Mouse (Mus musculus) hindbrain, postnatal 0 days (tissue): ENCODE measurements around the gene Ano9. TPM values are rescaled to one million over a fixed set of nuclear protein-coding genes. Genes with fewer than 3 reads are reported as not detected.

Source experiments
- ATAC-seq: fragments of 200-750 bp; cut with Nextera tagmentation; 2 replicates; pipeline ENCODE4 v1.8.0; 2017; ENCODE audit warnings: mild to moderate bottlenecking, moderate TSS enrichment, moderate library complexity
- DNase-seq: peaks from one replicate; pipeline ENCODE4 v3.0.0-alpha.2; 2015; ENCODE audit warnings: low spot score
- H3K27ac ChIP-seq: fragments of 300-500 bp; sonication (generic); 2 replicates; pipeline ENCODE4 v1.5.1; 2014; ENCODE audit warnings: mild to moderate bottlenecking
- H3K27me3 ChIP-seq: fragments of 300-500 bp; sonication (generic); 2 replicates; pipeline ENCODE4 v1.6.1; 2014; ENCODE audit warnings: low read length, mixed read lengths; ENCODE audit not compliant: insufficient read depth
- H3K36me3 ChIP-seq: fragments of 300-500 bp; sonication (generic); 2 replicates; pipeline ENCODE4 v1.6.1; 2014; ENCODE audit warnings: low read length, mixed read lengths; ENCODE audit not compliant: insufficient read depth
- H3K4me1 ChIP-seq: fragments of 300-500 bp; sonication (generic); 2 replicates; pipeline ENCODE4 v1.6.1; 2014; ENCODE audit warnings: antibody characterized with exemption, low read length, mixed read lengths; ENCODE audit not compliant: insufficient read depth
- H3K4me2 ChIP-seq: fragments of 300-500 bp; sonication (generic); 2 replicates; pipeline ENCODE4 v1.6.1; 2014; ENCODE audit warnings: low read depth, mild to moderate bottlenecking, low read length, moderate library complexity, mixed read lengths
- H3K4me3 ChIP-seq: fragments of 300-500 bp; sonication (generic); 2 replicates; pipeline ENCODE4 v1.5.1; 2014; ENCODE audit warnings: low read length
- H3K9ac ChIP-seq: fragments of 300-500 bp; sonication (generic); replicated peaks from 2 replicates; pipeline ENCODE4 v1.6.1; 2014; ENCODE audit warnings: mild to moderate bottlenecking, low read length, moderate library complexity, mixed read lengths
- H3K9me3 ChIP-seq: fragments of 300-500 bp; sonication (generic); 2 replicates; pipeline ENCODE4 v1.6.1; 2016; ENCODE audit warnings: low read length, mixed read lengths
- CTCF ChIP-seq: IDR thresholded peaks from 2 replicates; pipeline ENCODE4 v1.5.1; 2016; ENCODE audit warnings: antibody characterized with exemption, control low read depth, low read depth
- WGBS: fragments of 180-500 bp; shearing (Covaris S2); extraction: QIAGEN DNeasy Blood & Tissue Kit; methylation state at CpG from one replicate; pipeline ENCODE4 v1.1.7; 2014; 5-methylcytosine and 5-hydroxymethylcytosine counted together
- polyA plus RNA-seq: library from polyadenylated mRNA; unstranded; fragments of >200 nt; fragmentation: Nextera tagmentation; extraction: Ambion mirVana; gene quantifications from 2 replicates; pipeline ENCODE4 v1.2.1, GENCODE M21; 2015
- total RNA-seq: library from RNA; depleted of rRNA; stranded (reverse); fragments of >200 nt; gene quantifications from 2 replicates; pipeline ENCODE4 v1.2.3, GENCODE M21; 2014; rRNA removed

Gene Ano9
- total RNA-seq (0.25 and 2.1 TPM in 2 replicates), polyA plus RNA-seq (0.45 and 0.66 TPM in 2 replicates)

DNA sequence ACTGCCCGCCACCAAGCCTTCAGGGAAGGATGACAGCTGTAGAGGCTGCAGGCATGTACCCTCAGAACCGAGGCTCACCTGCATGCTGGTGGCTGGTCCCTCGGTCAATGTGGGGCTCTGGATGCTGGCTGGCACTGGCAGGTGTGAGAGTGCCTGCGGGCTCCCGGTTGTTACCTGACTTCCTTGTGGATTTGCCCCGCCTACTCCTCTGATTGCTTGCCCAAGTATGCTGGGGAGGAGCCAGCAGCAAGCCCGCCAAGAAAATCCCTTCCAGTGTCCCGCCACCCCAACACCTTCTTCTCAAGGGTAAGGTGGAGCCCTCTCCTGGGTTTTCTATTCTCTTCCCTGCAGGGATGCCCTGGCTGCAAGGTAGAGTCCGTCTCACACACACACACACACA lies at the start of gene Ano9:
Gene Ano9 (minus strand): TSS at position 171 of the 400 bp plus-strand sequence.
- ATAC-seq: no peak
- Histone ChIP-seq H3K27me3 (no peaks in the 10 kb centered on the region), H3K36me3 (no peaks in the 10 kb centered on the region), H3K9ac (no peak within 1 kb of the TSS), H3K4me2 (no peak within 1 kb of the TSS), H3K4me3 (no peak within 1 kb of the TSS), H3K27ac (no peak within 1 kb of the TSS), H3K9me3 (no peaks in the 10 kb centered on the region), H3K4me1 (no peaks in the 10 kb centered on the region)
- 24% methylated on average over 9 of the region's 9 CpGs for WGBS
- no peak for DNase-seq
- no peak for TF ChIP-seq CTCF

DNA sequence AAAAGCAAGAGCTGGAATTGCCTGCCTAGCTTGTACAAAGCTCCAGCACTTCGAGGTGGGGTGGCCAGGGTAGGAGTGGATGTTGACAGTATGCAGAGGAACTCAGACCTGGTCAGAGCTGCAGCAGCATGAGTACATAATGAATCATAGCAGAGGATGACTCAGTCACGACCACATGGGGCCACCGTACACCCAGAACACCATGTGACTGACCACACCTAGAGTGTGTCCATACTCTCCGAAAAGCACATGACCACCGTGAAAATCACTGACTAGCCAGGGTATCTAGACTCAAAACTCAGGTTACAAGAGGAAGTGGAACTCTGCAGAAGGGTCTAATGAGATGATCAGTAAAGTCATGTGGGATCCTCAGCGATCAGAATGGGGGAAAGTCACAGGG lies 47.2 kb upstream of the Ano9 start:
- no peak for ATAC-seq
- TF ChIP-seq CTCF: no peak
- Histone ChIP-seq H3K4me2 (no peak overlapping the region), H3K27me3 (no peaks in the 10 kb centered on the region), H3K27ac (no peak overlapping the region), H3K36me3 (peaks cover 25% of the 10 kb centered on the region), H3K4me3 (no peak overlapping the region), H3K4me1 (peaks cover 13% of the 10 kb centered on the region), H3K9me3 (no peaks in the 10 kb centered on the region), H3K9ac (no peak overlapping the region)
- 88% methylated on average over 6 of the region's 6 CpGs for WGBS
- DNase-seq: no peak

DNA sequence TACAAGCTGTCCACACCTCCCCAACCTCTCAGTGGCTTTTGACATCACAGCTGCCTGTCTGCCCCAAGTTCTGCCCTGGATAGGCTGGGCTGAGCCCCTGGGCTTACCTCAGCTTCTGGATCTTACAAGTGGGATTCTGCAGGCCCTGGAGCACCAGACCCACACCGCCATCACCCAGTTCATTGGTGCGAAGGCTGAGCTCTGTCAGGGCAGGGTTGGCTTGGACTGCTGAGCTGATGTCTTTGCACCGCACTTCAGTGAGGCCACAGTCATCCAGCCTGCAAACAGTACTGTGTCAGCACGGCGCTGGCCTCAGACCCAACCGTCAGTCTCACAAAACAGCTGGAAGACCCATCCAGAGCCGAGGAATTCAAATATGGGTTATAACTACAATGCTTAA lies 46.8 kb upstream of the Ano9 start:
- H3K36me3 ChIP-seq: peaks cover 27% of the 10 kb centered on the region
- H3K27ac ChIP-seq: no peak overlapping the region
- DNase-seq (no peak), ATAC-seq (no peak)
- peaks cover 13% of the 10 kb centered on the region for H3K4me1 ChIP-seq
- H3K4me3 ChIP-seq: no peak overlapping the region
- TF ChIP-seq CTCF: no peak
- WGBS: 90% methylated on average over 7 of the region's 7 CpGs
- no peak overlapping the region for H3K4me2 ChIP-seq
- no peaks in the 10 kb centered on the region for H3K27me3 ChIP-seq
- H3K9me3 ChIP-seq: no peaks in the 10 kb centered on the region
- H3K9ac ChIP-seq: no peak overlapping the region

DNA sequence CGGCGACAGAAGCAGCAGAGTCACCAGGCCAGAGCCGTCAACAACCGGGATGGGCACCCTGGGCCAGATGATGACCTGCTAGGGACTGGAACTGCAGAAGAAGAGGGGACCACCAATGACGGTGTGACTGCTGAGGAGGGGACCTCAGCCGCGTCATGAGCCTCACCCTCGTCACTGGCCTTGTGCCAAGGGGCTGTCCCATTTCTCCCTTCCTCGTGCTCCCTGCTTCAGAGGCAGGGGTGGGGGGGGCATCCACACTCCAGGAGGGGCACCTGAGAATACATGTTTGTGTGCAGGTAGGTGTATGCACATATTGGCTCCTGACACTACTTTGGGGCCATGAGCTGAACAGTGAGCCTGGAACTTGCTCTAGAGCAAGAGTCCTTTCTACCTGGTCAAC lies 37.8 kb upstream of the Ano9 start:
- no peak for TF ChIP-seq CTCF
- no peaks in the 10 kb centered on the region for H3K9me3 ChIP-seq
- ATAC-seq (no peak), DNase-seq (no peak)
- H3K9ac ChIP-seq: no peak overlapping the region
- H3K27me3 ChIP-seq: no peaks in the 10 kb centered on the region
- H3K4me1 ChIP-seq: no peaks in the 10 kb centered on the region
- H3K27ac ChIP-seq: no peak overlapping the region
- H3K4me2 ChIP-seq: no peak overlapping the region
- peaks cover 34% of the 10 kb centered on the region; the same call in 1 of the 2 replicates for H3K36me3 ChIP-seq
- 80% methylated on average over 9 of the region's 9 CpGs for WGBS
- H3K4me3 ChIP-seq: no peak overlapping the region

DNA sequence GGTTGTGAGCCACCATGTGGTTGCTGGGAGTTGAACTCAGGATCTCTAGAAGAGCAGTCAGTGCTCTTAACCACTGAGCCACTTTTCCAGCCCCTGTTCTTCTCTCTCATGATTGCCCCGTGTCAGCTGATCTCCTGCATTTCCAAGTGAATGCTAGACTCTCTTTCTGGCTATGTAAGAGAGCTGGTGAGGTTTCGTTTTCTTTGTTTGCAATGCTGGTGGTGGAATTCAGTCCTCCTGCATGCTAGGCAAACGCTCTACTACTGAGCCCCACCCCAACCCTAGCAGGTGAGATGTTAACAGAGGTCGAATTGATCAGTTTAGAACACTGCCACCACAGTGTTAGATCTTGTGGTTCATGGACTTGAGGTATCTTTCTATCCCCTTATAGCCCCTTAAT lies 31.0 kb upstream of the Ano9 start:
- DNase-seq (no peak), ATAC-seq (no peak)
- no peak for TF ChIP-seq CTCF
- peaks cover 5% of the 10 kb centered on the region; the same call in 1 of the 2 replicates for H3K36me3 ChIP-seq
- H3K4me3 ChIP-seq: no peak overlapping the region
- no peak overlapping the region for H3K9ac ChIP-seq
- 76% methylated on average over 4 of the region's 4 CpGs for WGBS
- no peak overlapping the region for H3K27ac ChIP-seq
- no peak overlapping the region for H3K4me2 ChIP-seq
- no peaks in the 10 kb centered on the region for H3K27me3 ChIP-seq
- no peaks in the 10 kb centered on the region for H3K9me3 ChIP-seq
- no peaks in the 10 kb centered on the region for H3K4me1 ChIP-seq

DNA sequence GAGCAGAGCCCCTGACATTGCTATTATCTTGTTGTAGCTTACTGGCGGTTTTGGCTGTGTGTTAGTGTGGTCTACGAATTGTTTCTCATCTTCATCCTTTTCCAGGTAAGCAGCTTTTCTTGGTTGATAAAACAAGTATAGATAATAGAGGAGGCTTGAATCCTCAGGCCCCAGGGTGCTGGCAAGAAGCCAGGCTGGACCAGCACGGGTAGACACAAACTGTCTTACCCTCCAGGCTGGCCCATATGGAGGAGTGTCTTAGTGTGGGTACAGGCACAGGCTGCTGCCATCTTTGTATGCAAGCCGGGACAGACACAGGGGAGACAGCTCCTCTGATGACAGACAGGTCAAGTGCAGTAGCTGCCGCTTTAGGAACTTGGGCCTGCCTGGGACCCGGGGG lies 29.4 kb upstream of the Ano9 start:
- DNase-seq: peak; percentile 15
- H3K27me3 ChIP-seq: no peaks in the 10 kb centered on the region
- no peak overlapping the region for H3K9ac ChIP-seq
- TF ChIP-seq CTCF: no peak
- WGBS: 62% methylated on average over 6 of the region's 6 CpGs
- H3K9me3 ChIP-seq: no peaks in the 10 kb centered on the region
- no peak overlapping the region for H3K4me2 ChIP-seq
- no peaks in the 10 kb centered on the region for H3K4me1 ChIP-seq
- no peak overlapping the region for H3K27ac ChIP-seq
- no peak overlapping the region for H3K4me3 ChIP-seq
- ATAC-seq: no peak
- peaks cover 5% of the 10 kb centered on the region; the same call in 1 of the 2 replicates for H3K36me3 ChIP-seq

DNA sequence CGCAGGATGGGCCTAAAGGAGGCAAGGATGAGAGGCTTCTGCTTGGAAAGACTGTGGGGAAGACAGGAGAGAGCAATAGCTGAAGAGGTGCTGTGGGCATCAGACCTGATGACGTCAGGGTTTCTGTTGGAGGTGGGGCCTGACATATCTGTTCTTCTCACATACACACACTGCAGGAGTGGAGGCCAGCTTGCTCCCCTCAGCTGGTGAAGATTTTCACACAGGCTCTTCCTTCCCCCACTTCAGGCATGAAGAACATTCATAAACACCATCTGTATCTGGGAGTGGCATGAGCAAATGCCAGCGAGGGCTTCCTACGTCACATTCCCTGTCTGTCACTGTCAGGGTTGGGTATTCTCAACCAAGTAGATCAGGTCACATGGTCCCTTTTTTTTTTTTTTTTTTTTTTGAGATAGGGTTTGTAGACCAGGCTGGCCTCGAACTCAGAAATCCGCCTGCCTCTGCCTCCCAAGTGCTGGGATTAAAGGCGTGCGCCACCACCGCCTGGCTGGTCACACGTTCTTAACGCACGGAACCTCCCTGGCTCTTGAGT lies 28.5 kb upstream of the Ano9 start:
- no peaks in the 10 kb centered on the region for H3K27me3 ChIP-seq
- no peak overlapping the region for H3K27ac ChIP-seq
- no peaks in the 10 kb centered on the region for H3K9me3 ChIP-seq
- ATAC-seq: no peak
- H3K36me3 ChIP-seq: no peaks in the 10 kb centered on the region
- no peak for TF ChIP-seq CTCF
- DNase-seq: no peak
- 95% methylated on average over 12 of the region's 12 CpGs for WGBS
- no peak overlapping the region for H3K9ac ChIP-seq
- no peak overlapping the region for H3K4me3 ChIP-seq
- H3K4me2 ChIP-seq: no peak overlapping the region
- no peaks in the 10 kb centered on the region for H3K4me1 ChIP-seq
